Mouse (Mus musculus) bone marrow, adult 2 months (tissue): ENCODE results near the gene Aatf.

Experiments
- CTCF ChIP-seq: fragments of 200-500 bp; IDR thresholded peaks from 2 replicates; pipeline ENCODE4 v1.5.1; 2011; ENCODE audit warnings: low read length, control low read depth; ENCODE audit not compliant: control insufficient read depth, insufficient read depth
- POLR2A ChIP-seq: fragments of 200-500 bp; IDR thresholded peaks from 2 replicates; pipeline ENCODE4 v1.6.1; 2011; ENCODE audit warnings: low read depth, mild to moderate bottlenecking, control low read depth, low read length, borderline replicate concordance; ENCODE audit not compliant: control insufficient read depth

DNA sequence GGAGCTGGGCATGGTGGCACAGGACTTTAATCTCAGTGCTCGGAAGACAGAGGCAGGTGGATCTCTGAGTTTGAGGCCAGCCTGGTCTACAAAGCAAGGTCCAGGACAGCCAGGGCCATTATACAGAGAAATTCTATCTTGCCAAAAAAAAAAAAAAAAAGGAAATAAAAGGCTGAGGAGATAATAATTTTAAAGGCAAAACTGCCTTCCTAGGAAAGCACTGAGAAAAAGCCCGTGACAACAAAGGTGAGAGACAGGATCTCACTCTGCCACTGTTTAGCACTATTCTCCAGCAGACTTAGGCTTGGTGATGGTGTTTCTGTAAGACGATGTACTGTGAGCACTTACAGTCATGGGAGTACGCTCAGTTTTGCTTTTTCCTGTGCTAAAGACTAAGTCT, 37.3 kb downstream of the Aatf start:
- TF ChIP-seq CTCF (no peak), POLR2A (no peak)
